Mouse (Mus musculus) Patski (cell line): Measurements from ENCODE around the gene Mvb12b. TPM values are rescaled to one million over a fixed set of nuclear protein-coding genes. Genes with fewer than 3 reads are reported as not detected.

ENCODE experiments used
- ATAC-seq: fragments of 100-300 bp; one replicate; pipeline ENCODE4 v1.8.0; 2021
- CTCF ChIA-PET: fragments of 350-600 bp; sonication (Branson Sonifier 250); formaldehyde crosslinking; loops from one replicate; lab custom pipeline; 2022; ENCODE audit warnings: inconsistent platforms; lab: Charles Lee
- POLR2A ChIA-PET: fragments of 350-600 bp; sonication (Branson Sonifier 250); formaldehyde crosslinking; loops from one replicate; lab custom pipeline; 2022; ENCODE audit warnings: antibody characterized with exemption, inconsistent platforms; lab: Charles Lee
- DNase-seq: peaks from one replicate; pipeline ENCODE4 v3.0.0-alpha.2; 2011; ENCODE audit warnings: low read depth, low spot score
- H3K27me3 ChIP-seq: fragments of 371-371 bp; one replicate; pipeline ENCODE4 v1.5.1; 2021
- CTCF ChIP-seq: fragments of 100-300 bp; IDR thresholded peaks from one replicate; pipeline ENCODE4 v1.5.1; 2021
- in situ Hi-C: fragments of 300-500 bp; cut with MboI; formaldehyde crosslinking; loops from 3 replicates; pipeline ENCODE4 v1.11.1; 2018; ENCODE audit warnings: low pct_unique_long_range_greater_than_20kb, mixed read lengths
- polyA plus RNA-seq: library from polyadenylated mRNA; unstranded; gene quantifications from one replicate; pipeline ENCODE4 v1.2.3, GENCODE M21; 2021

Gene Mvb12b
- polyA plus RNA-seq, 1 experiment from 2014 or later, result 45.8 TPM

GRCm38 (mm10) chr2:33720380-33720898 lies 167.3 kb downstream of the Mvb12b start:
- DNase-seq (no peak), ATAC-seq (no peak)
- ChIA-PET POLR2A (interaction anchor here (0.5 kb wide), 1 partner anchor 134 kb away, joined by 3 read pairs; no protein-coding TSS in a partner anchor), CTCF (no interaction called here)
- TF ChIP-seq CTCF, result no peak
- peaks cover 8% of the 10 kb centered on the region for H3K27me3 ChIP-seq
- in situ Hi-C loops, result no loop called here

DNA sequence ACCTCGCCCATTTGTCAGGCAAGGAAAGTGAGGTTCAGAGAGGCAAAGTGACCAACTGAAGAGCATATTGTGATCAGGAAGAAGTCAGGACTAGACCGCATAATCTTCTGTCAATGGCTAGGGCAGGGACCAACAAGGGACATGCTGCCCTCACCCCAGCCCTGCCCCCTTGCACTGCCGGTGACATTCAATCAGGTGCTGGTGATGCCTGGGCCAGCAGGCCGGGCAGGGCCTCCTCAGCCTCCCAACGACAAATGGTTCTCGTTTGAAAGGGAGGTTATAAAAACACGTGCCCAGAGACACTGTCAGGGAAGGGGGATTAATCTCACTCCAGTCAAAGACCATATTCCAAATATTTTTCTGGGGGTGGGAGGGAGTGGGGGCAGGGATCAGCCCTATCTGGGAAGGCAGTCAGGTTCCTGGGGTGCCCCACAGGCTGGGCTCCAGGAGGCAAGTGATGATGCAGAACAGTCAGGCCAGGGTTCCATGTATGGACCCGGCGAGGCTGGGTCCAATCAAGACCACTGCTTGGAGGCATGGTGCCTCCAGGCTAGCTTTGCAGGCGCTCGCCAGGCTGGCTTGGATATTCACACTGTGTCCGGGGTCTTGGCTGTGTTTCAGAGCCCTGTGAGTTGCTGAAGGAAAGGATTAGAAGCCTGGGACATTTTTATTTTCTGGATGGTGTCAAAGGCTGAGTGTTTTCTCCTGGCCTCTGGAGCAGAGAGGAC lies 168.2 kb downstream of the Mvb12b start:
- H3K27me3 ChIP-seq, result peaks cover 8% of the 10 kb centered on the region
- DNase-seq (no peak), ATAC-seq (no peak)
- no peak for TF ChIP-seq CTCF
- CTCF ChIA-PET, result interaction anchor here (1.4 kb wide), 1 partner anchor 29 kb away, joined by 3 read pairs; no protein-coding TSS in a partner anchor
- in situ Hi-C loops, result no loop called here
- POLR2A ChIA-PET, result interaction anchor here (0.5 to 0.6 kb wide), 2 partner anchors 78 to 700 kb away, joined by 3 to 4 read pairs; no protein-coding TSS in a partner anchor

DNA sequence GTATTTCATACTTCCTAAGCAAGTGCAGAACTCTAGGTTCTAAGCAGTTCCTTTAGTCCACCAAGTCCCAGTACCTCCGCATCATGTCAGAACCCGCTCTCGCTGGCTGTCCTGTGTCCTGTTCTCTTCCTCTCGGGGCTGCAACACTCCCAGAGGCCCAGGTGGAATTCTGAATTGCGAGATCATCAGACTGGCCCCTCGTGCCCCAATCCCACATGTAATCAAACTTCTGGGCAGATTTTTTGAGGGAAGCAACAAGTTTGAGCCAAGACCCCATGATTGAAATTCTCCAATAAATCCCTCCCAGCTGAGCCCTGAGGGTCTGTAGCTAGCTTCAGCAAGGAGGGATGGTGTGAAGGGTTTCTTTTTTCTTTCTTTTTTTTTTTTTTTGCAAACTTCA lies 169.2 kb downstream of the Mvb12b start:
- ChIA-PET POLR2A (interaction anchor here (0.7 kb wide), 1 partner anchor 561 kb away, joined by 3 read pairs; no protein-coding TSS in a partner anchor), CTCF (interaction anchor here (1.4 kb wide), 1 partner anchor 28 kb away, joined by 3 read pairs; no protein-coding TSS in a partner anchor)
- H3K27me3 ChIP-seq, result peaks cover 8% of the 10 kb centered on the region
- in situ Hi-C loops, result no loop called here
- ATAC-seq (no peak), DNase-seq (no peak)
- no peak for TF ChIP-seq CTCF

GRCm38 (mm10) chr2:33717821-33718351 lies 169.9 kb downstream of the Mvb12b start:
- no peak for TF ChIP-seq CTCF
- ATAC-seq (no peak), DNase-seq (no peak)
- POLR2A ChIA-PET, result no interaction called here
- CTCF ChIA-PET, result no interaction called here
- in situ Hi-C loops, result no loop called here
- peaks cover 8% of the 10 kb centered on the region for H3K27me3 ChIP-seq

- POLR2A ChIA-PET, result no interaction called here
- H3K27me3 ChIP-seq, result peaks cover 8% of the 10 kb centered on the region
- no peak for DNase-seq
- no peak for TF ChIP-seq CTCF
- ATAC-seq, result no peak
- in situ Hi-C loops, result no loop called here
- CTCF ChIA-PET, result no interaction called here
Observed at GRCm38 (mm10) chr2:33717378-33717777, 170.4 kb downstream of the Mvb12b start.

DNA sequence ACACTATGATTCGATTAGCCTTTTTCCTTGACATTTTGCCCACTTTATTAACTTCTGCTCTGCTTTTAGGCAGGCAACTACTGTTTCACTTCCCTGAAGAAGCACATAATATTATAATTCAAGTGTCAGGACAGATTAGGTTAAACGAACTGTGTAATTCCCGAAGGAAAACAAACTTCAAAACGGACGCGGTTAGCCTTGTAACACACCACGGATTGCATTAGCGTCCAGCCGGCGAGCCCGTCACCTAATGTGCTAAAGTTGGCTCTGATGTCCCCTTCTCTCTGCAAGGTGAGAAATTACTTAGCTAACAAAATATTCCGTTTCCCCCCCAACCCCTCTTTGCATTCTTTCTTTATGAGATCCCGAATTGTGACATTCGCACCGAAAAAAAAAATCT lies 170.9 kb downstream of the Mvb12b start:
- ATAC-seq (no peak), DNase-seq (no peak)
- in situ Hi-C loops, result no loop called here
- peaks cover 8% of the 10 kb centered on the region for H3K27me3 ChIP-seq
- no peak for TF ChIP-seq CTCF
- ChIA-PET CTCF (interaction anchor here (0.9 to 1.0 kb wide), 2 partner anchors 9 to 12 kb away, joined by 3 to 4 read pairs; no protein-coding TSS in a partner anchor), POLR2A (no interaction called here)

GRCm38 (mm10) chr2:33714932-33715331 lies 172.8 kb downstream of the Mvb12b start:
- no peak for TF ChIP-seq CTCF
- POLR2A ChIA-PET, result no interaction called here
- DNase-seq, result no peak
- in situ Hi-C loops, result no loop called here
- H3K27me3 ChIP-seq, result peaks cover 12% of the 10 kb centered on the region
- CTCF ChIA-PET, result no interaction called here
- ATAC-seq, result no peak

- TF ChIP-seq CTCF, result no peak
- no peak for DNase-seq
- in situ Hi-C loops, result no loop called here
- POLR2A ChIA-PET, result no interaction called here
- peaks cover 13% of the 10 kb centered on the region for H3K27me3 ChIP-seq
- no peak for ATAC-seq
- CTCF ChIA-PET, result no interaction called here
Observed at GRCm38 (mm10) chr2:33713580-33714260, 174.0 kb downstream of the Mvb12b start.

GRCm38 (mm10) chr2:33712811-33713210 lies 174.9 kb downstream of the Mvb12b start:
- ChIA-PET POLR2A (interaction anchor here (0.7 to 0.8 kb wide), 2 partner anchors 28 to 41 kb away, joined by 3 read pairs; no protein-coding TSS in a partner anchor), CTCF (no interaction called here)
- in situ Hi-C loops, result no loop called here
- DNase-seq (no peak), ATAC-seq (no peak)
- H3K27me3 ChIP-seq, result peaks cover 22% of the 10 kb centered on the region
- no peak for TF ChIP-seq CTCF

GRCm38 (mm10) chr2:33708831-33709230 lies 178.9 kb downstream of the Mvb12b start:
- no peak for ATAC-seq
- POLR2A ChIA-PET, result no interaction called here

DNA sequence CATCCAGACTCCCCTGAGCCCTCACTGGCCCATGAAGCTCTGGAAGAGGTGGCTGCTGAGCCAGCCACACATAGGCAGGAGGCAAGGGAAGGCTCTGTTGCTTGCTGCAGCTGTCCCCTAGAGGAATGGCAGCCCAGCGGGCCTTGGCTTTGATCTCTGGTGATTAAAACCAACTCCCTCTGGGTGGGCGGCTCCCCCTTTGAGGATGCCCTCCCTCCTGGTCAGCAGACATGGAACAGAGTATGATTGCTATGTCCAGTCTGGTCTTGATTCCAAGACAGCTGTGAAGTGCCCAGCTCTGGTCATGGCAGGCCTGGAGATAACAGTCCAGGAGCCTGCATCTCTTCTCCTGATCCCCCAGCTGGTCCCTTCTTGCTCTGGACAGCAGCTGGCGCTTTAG lies 179.7 kb downstream of the Mvb12b start:
- H3K27me3 ChIP-seq, result peaks cover 24% of the 10 kb centered on the region
- no peak for TF ChIP-seq CTCF
- ChIA-PET POLR2A (no interaction called here), CTCF (no interaction called here)
- in situ Hi-C loops, result no loop called here
- DNase-seq (no peak), ATAC-seq (no peak)

More at GRCm38 (mm10) chr2:33708831-33709230, 178.9 kb downstream of the Mvb12b start:
- in situ Hi-C loops, result no loop called here
- H3K27me3 ChIP-seq, result peaks cover 24% of the 10 kb centered on the region
- TF ChIP-seq CTCF, result no peak
- DNase-seq, result no peak
- CTCF ChIA-PET, result no interaction called here
